Mouse (Mus musculus): ENCODE measurements at regions not wholly inside any gene's neighbourhood (a gene's known extent, or its start where the extent isn't known, plus 50 kb on each side); places are given as distances from the start of the nearest gene placed in this dataset.

DNA sequence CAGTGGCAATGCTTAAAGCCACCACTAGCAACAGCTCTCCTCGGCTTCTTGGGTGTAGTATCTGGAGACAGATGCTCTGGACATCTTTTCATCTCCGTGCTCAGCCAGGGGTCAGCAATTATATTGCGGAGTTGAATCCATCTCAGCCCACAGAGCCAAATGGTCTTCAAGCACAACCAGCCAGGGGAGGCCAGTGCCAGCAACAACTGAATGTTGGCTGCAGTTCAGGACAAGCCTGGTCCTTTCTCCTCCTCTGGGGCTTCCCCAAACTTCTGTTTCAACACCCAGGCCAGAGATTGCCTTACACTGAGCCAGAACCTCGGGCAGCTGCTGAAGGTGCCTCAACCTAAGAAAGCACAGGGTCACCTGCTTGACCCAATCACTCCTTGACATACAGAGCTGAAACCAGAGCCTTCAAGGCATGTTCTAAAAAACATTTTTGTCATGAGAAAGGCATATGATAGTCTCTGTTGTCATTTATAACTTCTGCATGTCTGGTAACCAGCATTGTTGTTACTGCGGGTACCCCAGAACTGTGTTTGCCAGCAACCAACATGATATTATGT lies 169.9 kb upstream of the Lef1 start:
- DNase-seq (ENCODE audit: low spot score) = no peak

GRCm38 (mm10) chr3:130936980-130937379 lies 173.3 kb upstream of the Lef1 start:
- DNase-seq (ENCODE audit: low spot score) = no peak

DNA sequence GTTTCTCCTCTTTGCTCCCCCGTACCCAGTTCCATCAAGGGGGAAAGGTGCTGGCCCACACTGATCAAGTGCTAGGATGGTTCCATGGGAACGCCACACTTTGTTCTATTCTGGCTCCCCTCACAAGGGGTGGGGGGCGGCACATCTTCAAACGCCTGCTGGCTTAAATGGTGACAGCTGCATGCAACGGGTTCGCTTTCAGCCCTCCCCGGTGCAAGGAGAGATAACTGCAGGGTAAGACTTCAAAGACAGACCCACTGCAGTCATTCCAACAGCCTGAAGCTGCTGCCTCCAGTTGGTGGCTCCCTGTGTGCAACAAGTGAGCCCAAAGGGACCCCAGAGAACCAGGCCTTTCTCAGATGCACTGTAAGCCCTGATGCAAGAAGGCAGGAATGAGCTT lies 173.9 kb upstream of the Lef1 start:
- no peak for DNase-seq (ENCODE audit: low spot score)

- no peak for DNase-seq (ENCODE audit: low spot score)
These were observed 174.3 kb upstream of the Lef1 start for GRCm38 (mm10) chr3:130935926-130936315.

DNA sequence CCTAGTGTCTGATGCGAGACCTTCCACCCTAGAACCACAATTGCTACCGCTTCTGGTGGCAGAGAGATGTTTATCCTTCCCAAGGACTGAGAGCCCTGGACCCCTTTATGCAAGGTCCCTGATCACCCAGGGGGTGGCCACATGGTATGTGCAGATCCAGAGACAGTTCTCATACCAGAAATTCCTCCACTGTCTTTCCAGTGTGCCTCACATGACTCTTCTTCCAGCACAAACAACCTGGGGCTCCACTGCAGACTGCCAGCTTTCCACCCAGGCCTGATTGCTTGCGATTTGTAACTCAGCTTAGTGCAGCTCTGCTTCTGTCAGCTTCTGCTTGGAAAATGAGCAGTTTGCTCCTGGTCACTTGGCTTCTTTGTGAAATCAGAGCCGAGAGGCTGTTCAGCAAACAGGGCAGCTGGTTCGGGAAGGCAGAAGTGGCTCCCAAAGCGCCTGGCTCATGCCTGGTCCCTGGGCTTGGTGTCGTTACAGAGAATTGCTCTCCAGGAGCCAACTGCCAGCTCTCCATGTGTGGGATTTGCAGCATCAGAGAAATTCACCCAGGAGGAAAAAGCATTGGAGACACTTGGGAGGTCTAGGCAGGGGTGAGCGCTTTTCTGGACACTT lies 174.9 kb upstream of the Lef1 start:
- no peak for DNase-seq (ENCODE audit: low spot score)

GRCm38 (mm10) chr3:130932723-130933122 lies 177.5 kb upstream of the Lef1 start:
- no peak for DNase-seq (ENCODE audit: low spot score)

- DNase-seq (ENCODE audit: low spot score) = no peak
These were observed 178.0 kb upstream of the Lef1 start for GRCm38 (mm10) chr3:130932226-130932625.

GRCm38 (mm10) chr3:130925000-130925399 lies 185.3 kb upstream of the Lef1 start:
- no peak for DNase-seq (ENCODE audit: low spot score)

DNA sequence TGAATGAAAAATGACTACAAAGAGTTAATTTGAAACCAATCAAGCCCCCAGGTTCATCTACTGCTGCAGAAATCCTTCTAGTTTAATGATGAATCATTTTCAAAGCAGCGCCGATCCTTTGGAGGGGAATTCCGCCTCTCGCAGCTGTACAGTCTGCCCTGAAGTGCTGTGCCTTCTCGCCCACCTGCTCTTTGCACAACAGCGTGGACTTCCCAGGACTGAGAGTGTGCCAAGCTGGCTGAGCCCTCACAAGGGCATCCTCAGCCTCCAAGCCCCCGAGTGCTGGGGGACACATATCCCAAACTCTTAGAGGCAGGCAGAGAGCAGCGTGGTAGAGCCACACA lies 186.7 kb upstream of the Lef1 start:
- no peak for DNase-seq (ENCODE audit: low spot score)

DNA sequence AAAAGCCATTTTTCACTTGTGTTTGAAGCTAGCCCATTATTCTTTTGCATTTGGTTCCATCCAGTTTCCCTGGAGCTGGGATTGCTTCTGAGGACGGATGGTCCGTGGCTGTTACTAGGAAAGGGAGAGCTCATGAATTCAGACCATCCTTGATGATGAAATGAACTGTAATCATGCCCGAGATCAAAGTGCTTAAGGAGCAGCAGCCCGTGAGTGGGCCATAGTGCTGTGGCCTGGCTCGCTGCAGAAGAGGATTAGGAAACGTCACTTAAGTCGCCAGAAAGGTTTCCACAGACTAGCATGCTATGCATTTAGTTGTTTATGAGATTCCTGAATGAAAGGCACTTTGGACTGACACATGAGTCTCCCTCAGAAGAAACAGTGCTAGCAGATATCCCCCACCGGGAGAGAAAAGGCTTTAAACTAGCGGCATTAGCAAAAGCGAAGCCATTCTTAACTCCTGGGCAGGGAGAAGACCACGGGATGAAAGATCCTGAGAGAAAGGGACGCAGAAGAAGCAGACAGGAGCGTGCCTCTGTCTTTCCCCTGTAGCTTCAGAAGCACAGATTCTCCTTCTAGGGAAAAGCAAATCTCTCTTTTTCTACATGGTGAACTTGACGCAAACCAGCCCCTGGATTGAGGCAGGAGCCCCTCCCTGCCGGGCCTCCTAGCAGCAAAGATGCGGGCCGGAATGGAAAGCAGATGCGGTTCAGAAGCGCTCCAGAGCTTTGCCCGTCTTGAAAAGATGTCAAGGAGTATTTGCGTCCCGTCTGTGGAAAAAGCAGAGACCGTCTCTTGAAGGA lies 187.3 kb upstream of the Lef1 start:
- DNase-seq (ENCODE audit: low spot score) = no peak

- DNase-seq (ENCODE audit: low spot score) = no peak
These were observed 188.5 kb upstream of the Lef1 start for GRCm38 (mm10) chr3:130921621-130922245.

- no peak for DNase-seq (ENCODE audit: low spot score)
These were observed 183.6 kb upstream of the Rpl34 start for GRCm38 (mm10) chr3:130913812-130914211.

- no peak for DNase-seq (ENCODE audit: low spot score)
These were observed 174.9 kb upstream of the Rpl34 start for GRCm38 (mm10) chr3:130905101-130905500.

- no peak for DNase-seq (ENCODE audit: low spot score)
These were observed 173.1 kb upstream of the Rpl34 start for GRCm38 (mm10) chr3:130903329-130903728.

DNA sequence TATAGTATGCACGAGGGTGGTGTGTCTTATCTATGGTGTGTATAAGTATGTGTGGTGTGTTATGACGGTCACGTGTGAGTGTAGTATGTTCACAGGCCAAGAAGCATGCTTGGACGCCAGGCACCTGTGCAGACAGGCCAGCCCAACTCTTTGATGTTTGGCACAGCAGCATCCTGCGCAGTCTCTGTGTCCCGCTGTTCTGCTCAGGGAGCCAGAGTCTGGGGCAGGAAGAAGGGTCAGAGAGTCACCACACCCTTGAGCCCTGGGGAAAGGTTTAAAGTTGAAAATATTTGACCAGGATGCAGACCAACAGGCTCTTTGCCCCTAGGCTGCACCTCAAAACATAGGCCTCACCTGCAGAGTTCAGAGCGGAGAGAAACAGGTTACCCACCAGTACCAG lies 172.2 kb upstream of the Rpl34 start:
- no peak for DNase-seq (ENCODE audit: low spot score)

DNA sequence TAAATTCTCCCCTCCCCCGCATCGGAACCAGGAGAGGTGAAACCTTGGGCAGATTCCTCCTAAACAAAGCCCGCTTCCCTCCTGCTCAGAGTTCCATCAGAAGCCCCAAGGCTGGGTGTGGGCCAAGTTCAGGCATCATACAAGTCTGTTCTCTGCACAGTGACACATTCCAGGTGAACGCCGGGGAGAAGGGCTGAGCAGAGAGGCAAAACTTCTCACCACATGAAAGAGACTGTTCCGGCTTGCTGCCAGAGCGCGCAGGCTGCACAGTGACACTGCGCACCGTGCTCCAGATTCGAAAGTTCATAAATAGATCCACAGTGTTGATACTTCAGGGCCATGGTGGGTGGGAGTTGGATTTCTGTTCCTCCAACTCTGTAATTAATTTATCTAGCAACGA lies 171.1 kb upstream of the Rpl34 start:
- DNase-seq (ENCODE audit: low spot score) = no peak

- DNase-seq (ENCODE audit: low spot score) = no peak
These were observed 170.6 kb upstream of the Rpl34 start for GRCm38 (mm10) chr3:130900846-130901245.

- DNase-seq (ENCODE audit: low spot score) = no peak
These were observed 170.0 kb upstream of the Rpl34 start for GRCm38 (mm10) chr3:130900054-130900840.

DNA sequence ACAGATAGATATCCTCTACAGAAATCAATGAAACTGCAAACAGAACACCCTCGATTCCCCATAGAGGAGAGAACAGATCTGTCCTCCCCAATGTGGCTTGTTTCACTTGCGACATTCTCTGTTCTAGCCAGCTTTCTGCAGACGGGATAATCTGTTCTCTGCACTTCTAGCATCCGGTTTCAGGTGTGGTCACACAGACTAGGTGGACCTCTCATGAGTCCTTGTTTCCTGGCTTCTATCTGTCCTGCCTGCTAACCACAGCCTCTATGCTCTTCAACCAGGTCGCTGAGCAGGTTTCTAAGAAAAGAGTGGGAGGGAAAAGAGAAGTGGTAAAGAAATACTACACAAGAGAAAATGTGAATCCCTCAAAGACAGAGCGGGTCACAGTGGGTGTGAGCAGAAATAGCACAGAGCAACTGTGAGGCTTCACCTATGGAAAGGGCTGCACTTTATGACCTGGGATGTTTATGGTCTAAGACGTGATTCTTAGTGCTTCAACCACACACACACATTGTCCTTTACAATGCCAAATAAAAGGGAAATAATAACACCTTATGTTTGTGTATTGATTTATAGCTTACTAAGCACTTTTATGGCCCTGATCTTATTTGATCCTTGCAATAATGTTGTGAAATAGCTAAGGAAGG lies 164.1 kb upstream of the Rpl34 start:
- no peak for DNase-seq (ENCODE audit: low spot score)

- DNase-seq (ENCODE audit: low spot score) = no peak
These were observed 161.1 kb upstream of the Rpl34 start for GRCm38 (mm10) chr3:130891310-130891709.

DNA sequence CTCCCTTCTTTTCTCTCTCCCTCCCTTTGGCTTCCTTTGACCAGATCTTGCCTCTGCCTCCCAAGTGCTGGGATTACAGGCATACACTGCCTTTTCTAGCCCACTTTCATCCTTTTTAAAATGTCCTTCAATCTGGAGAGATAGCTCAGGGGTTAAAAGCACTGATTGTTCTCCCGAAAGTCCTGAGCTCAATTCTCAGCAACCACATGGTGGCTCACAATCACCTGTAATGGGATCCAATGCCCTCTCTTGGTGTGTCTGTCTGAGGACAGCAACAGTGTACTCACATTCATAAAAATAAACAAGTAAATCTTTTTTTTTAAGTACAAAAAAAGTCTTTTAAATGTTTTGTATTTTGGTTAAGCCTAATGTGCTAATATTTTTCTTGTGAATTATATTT lies 158.4 kb upstream of the Rpl34 start:
- no peak for DNase-seq (ENCODE audit: low spot score)

Data from ovary, postnatal 36 days (tissue).